Mouse (Mus musculus): ENCODE measurements around the gene Arhgef28.

GRCm38 (mm10) chr13:98095966-98096365 is 110.3 kb downstream of the Arhgef28 start:
- TF ChIP-seq CTCF (IDR thresholded peaks at IDR 0.05; ENCODE audit: low read depth) (no peak), EP300 (IDR thresholded peaks at IDR 0.05; ENCODE audit: low read depth) (no peak)
